Mouse (Mus musculus): ENCODE measurements at regions not wholly inside any gene's neighbourhood (a gene's known extent, or its start where the extent isn't known, plus 50 kb on each side); places are given as distances from the start of the nearest gene placed in this dataset.

DNA sequence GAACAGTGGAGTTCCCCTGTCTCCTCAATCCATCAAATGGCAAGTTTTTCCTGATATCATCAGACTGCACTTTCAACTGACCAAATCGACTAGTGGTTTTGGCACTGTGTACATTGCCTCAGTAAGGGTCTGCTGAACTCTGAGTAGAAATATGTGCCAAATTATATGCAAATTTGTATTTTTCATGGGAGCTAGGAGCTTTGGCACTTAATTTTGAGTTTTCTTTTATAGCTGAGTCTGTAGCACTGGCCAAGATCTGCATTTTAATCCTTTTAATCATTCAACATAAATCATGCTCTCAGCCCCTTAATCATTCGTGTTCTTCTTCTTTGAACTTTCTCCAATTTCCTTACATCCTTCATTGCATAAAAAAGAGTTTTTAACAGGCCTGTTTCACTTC is 1678.5 kb upstream of the 5930422O12Rik start:
- 67% methylated on average over 2 of the region's 2 CpGs for WGBS
- Histone ChIP-seq H3K4me2 (no peak overlapping the region), H3K9me3 (no peaks in the 10 kb centered on the region), H3K36me3 (no peaks in the 10 kb centered on the region), H3K4me3 (no peak overlapping the region), H3K9ac (no peak overlapping the region), H3K4me1 (no peaks in the 10 kb centered on the region), H3K27ac (no peak overlapping the region), H3K27me3 (no peaks in the 10 kb centered on the region)
- no peak for ATAC-seq (ENCODE audit: insufficient number of reproducible peaks, insufficient read depth, low FRiP score, low TSS enrichment, low read depth)

DNA sequence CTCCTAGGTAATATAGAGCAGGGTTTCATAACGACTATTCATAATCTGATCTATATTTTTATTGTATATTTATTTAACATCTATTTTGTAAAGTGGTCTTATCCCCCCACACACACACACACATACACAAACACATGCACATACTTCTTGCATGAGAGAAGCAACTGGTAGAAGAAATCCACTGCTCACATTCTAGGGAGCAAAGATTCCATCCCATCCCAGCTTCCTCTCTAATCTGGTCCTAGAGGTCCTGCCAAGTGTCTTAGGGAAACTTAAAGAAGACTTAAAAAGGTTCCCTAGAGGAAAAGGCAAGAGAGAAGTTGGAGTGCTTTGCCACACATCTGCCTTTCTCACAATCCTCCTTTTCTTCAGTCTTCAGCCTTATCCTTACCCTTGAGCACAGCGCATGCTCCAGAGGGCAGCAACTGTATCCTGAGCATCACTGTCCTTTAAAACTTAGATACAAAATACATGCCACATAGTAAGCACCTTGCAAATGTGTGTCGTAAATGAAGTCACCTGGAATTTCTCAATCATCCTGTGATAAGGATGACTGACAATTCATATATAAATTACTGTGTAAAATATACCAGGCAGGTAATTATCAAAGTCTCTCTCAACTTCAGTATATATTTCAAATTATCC is 1677.9 kb upstream of the 5930422O12Rik start:
- Histone ChIP-seq H3K9ac (no peak overlapping the region), H3K4me2 (no peak overlapping the region), H3K9me3 (no peaks in the 10 kb centered on the region), H3K27me3 (no peaks in the 10 kb centered on the region), H3K4me3 (no peak overlapping the region), H3K27ac (no peak overlapping the region), H3K4me1 (no peaks in the 10 kb centered on the region), H3K36me3 (no peaks in the 10 kb centered on the region)
- ATAC-seq (ENCODE audit: insufficient number of reproducible peaks, insufficient read depth, low FRiP score, low TSS enrichment, low read depth), result no peak
- 81% methylated on average over 3 of the region's 3 CpGs for WGBS

DNA sequence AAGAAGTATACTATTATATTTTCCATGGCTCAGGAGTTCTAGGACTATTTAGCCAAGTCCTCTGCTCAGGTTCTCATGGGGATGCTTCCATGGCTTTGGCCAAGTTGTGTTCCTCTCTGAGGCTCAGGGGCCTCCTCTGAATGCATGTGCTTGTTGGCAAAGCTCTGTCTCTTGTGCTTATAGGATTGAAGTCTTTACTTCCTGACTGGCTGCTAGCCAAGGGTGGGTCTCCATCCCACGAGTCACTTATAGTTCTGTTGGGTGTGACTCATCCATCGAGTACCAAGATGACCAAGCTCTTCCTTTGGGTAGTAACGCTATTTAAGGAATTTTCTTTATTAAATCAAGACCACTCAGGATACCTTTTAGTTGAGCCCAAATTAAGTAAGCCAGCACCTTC is 1672.8 kb upstream of the 5930422O12Rik start:
- Histone ChIP-seq H3K9ac (no peak overlapping the region), H3K4me1 (no peaks in the 10 kb centered on the region), H3K36me3 (no peaks in the 10 kb centered on the region), H3K27ac (no peak overlapping the region), H3K9me3 (no peaks in the 10 kb centered on the region), H3K4me2 (no peak overlapping the region), H3K27me3 (no peaks in the 10 kb centered on the region), H3K4me3 (no peak overlapping the region)
- WGBS, result 73% methylated on average over 3 of the region's 3 CpGs
- ATAC-seq (ENCODE audit: insufficient number of reproducible peaks, insufficient read depth, low FRiP score, low TSS enrichment, low read depth), result no peak

DNA sequence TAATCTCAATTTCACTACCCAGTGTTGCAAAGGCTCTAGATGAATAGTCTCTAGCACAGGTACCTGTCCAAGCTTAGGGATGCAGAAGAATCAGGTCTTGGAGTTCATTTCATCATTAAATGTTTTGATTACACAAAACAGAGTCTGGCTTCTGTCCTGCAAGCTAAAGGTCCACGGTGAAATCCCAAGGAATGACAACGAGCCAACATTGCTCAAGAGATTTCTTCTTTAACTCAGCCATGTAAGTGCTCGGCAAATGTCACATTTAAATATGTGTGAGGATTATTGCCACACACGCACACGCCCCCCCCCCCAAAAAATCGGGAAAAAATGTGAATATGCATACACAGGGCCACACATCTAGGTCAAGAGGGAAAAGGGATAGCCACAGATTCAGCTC is 1666.4 kb upstream of the 5930422O12Rik start:
- no peak overlapping the region for H3K27ac ChIP-seq
- 80% methylated on average over 6 of the region's 6 CpGs for WGBS
- no peak overlapping the region for H3K9ac ChIP-seq
- H3K9me3 ChIP-seq, result no peaks in the 10 kb centered on the region
- no peak for ATAC-seq (ENCODE audit: insufficient number of reproducible peaks, insufficient read depth, low FRiP score, low TSS enrichment, low read depth)
- no peaks in the 10 kb centered on the region for H3K27me3 ChIP-seq
- H3K4me3 ChIP-seq, result no peak overlapping the region
- no peaks in the 10 kb centered on the region for H3K4me1 ChIP-seq
- no peaks in the 10 kb centered on the region for H3K36me3 ChIP-seq
- H3K4me2 ChIP-seq, result no peak overlapping the region
